Mouse (Mus musculus) hematopoietic multipotent progenitor cell, adult 10-12 weeks (in vitro differentiated cells): ENCODE results near the gene Begain. TPM values are rescaled to one million over a fixed set of nuclear protein-coding genes. Genes with fewer than 3 reads are reported as not detected.

ENCODE experiments used
- polyA plus RNA-seq: library from polyadenylated mRNA; stranded (reverse); fragments of >175 nt; gene quantifications from 2 replicates; pipeline ENCODE4 v1.2.3, GENCODE M21; 2012; ENCODE audit warnings: low replicate concordance

The Begain gene
- 6.8 and 17.3 TPM in 2 replicates for polyA plus RNA-seq

GRCm38 (mm10) chr12:109068167-109068653 is at the start of gene Begain:
Begain (minus strand) TSS chr12:109068217.

Other genes with a start within 250 kb of the Begain start
- gene Slc25a29, start 232.3 kb downstream of the Begain start, polyA plus RNA-seq = 3.4 and 5.8 TPM in 2 replicates
- 0.91 and 1.4 TPM in 2 replicates for gene Slc25a47, start 232.2 kb downstream of the Begain start, polyA plus RNA-seq
- gene Wdr25, start 174.6 kb downstream of the Begain start, polyA plus RNA-seq = 2.8 and 6.8 TPM in 2 replicates
- 9.3 and 42.9 TPM in 2 replicates for gene Wars, start 174.0 kb downstream of the Begain start, polyA plus RNA-seq